Mouse (Mus musculus) heart, postnatal 0 days (tissue): ENCODE results near the gene Usp2.

ENCODE experiments used
- CTCF ChIP-seq: IDR thresholded peaks from 2 replicates; pipeline ENCODE4 v1.5.1; 2016; ENCODE audit warnings: antibody characterized with exemption, control low read depth, low read depth
- EP300 ChIP-seq: IDR thresholded peaks from 2 replicates; pipeline ENCODE4 v1.6.1; 2016; ENCODE audit warnings: antibody characterized with exemption, low read depth

- TF ChIP-seq CTCF = no peak
- no peak for TF ChIP-seq EP300
Observed at GRCm38 (mm10) chr9:44105781-44106180, 39.0 kb downstream of the Usp2 start.
